Mouse (Mus musculus) CH12.LX (cell line): ENCODE measurements around the gene Stx1a. TPM values are rescaled to one million over a fixed set of nuclear protein-coding genes. Genes with fewer than 3 reads are reported as not detected.
"Not testable (repeated sequence)": the region's sequence is repeated elsewhere in the genome, so short reads cannot be mapped to it uniquely, and the experiment has no call there.

ENCODE experiments used
- DNase-seq: peaks from one replicate; pipeline ENCODE4 v3.0.0-alpha.2; 2013; ENCODE audit errors: extremely low read depth
- H3K27ac ChIP-seq: 2 replicates; pipeline ENCODE4 v1.5.1; 2012; ENCODE audit warnings: low read depth, mild to moderate bottlenecking, control low read depth, moderate library complexity; ENCODE audit not compliant: insufficient read depth
- H3K27me3 ChIP-seq: replicated peaks from 2 replicates; pipeline ENCODE3; 2012; ENCODE audit warnings: inconsistent platforms
- H3K36me3 ChIP-seq, 2 experiments: replicated peaks in 1 of 2; 2 replicates each; pipeline versions ENCODE3 to v1.6.1; 2012; ENCODE audit warnings: inconsistent platforms in 1 of 2, low read length in 1 of 2, mild to moderate bottlenecking in 1 of 2, mixed read lengths in 1 of 2, moderate library complexity in 1 of 2; ENCODE audit not compliant: control insufficient read depth in 1 of 2, insufficient read depth in 1 of 2
- H3K4me1 ChIP-seq, 2 experiments: 2 replicates each; pipeline ENCODE4 v1.6.1; 2012; ENCODE audit warnings: inconsistent platforms in 1 of 2, moderate library complexity in 1 of 2; ENCODE audit not compliant: insufficient read depth in 2 of 2, control insufficient read depth in 1 of 2
- H3K4me2 ChIP-seq: 2 replicates; pipeline ENCODE4 v1.6.1; 2012; ENCODE audit warnings: low read depth, mild to moderate bottlenecking, control low read depth; ENCODE audit not compliant: poor library complexity, insufficient read depth, severe bottlenecking
- H3K4me3 ChIP-seq, 3 experiments: fragments of 150-350 bp in 1 of 3; sonication (generic) in 1 of 3; replicated peaks in 1 of 3; 2 replicates each; pipeline versions ENCODE3 to v1.5.1; 2011 to 2012; ENCODE audit warnings: low read depth in 2 of 3, low read length in 2 of 3, mild to moderate bottlenecking in 2 of 3, moderate library complexity in 2 of 3, control low read depth in 1 of 3, improper control_type of control experiment in 1 of 3, inconsistent platforms in 1 of 3, mixed read lengths in 1 of 3; ENCODE audit not compliant: poor library complexity in 1 of 3
- H3K79me2 ChIP-seq: replicated peaks from 2 replicates; pipeline ENCODE4 v1.6.1; 2012; ENCODE audit warnings: mild to moderate bottlenecking, moderate library complexity; ENCODE audit not compliant: control insufficient read depth, poor library complexity, insufficient read depth, severe bottlenecking; ENCODE audit errors: extremely low read depth
- H3K9ac ChIP-seq: 2 replicates; pipeline ENCODE4 v1.6.1; 2012; ENCODE audit warnings: low read depth, mild to moderate bottlenecking, control low read depth, moderate library complexity; ENCODE audit not compliant: insufficient read depth
- H3K9me3 ChIP-seq: replicated peaks from 2 replicates; pipeline ENCODE3; 2012; ENCODE audit warnings: low read length, inconsistent platforms, mixed read lengths
- CHD1 ChIP-seq: IDR thresholded peaks from 2 replicates; pipeline ENCODE4 v1.6.1; 2012; ENCODE audit warnings: low read depth, low read length, improper control_type of control experiment, inconsistent platforms
- ELF1 ChIP-seq: IDR thresholded peaks from 2 replicates; pipeline ENCODE4 v1.6.1; 2014; ENCODE audit warnings: low read depth, mild to moderate bottlenecking, inconsistent platforms, low read length, improper control_type of control experiment
- IRF4 ChIP-seq: IDR thresholded peaks from 2 replicates; pipeline ENCODE4 v1.6.1; 2014; ENCODE audit warnings: low read depth, mild to moderate bottlenecking, inconsistent platforms, low read length, improper control_type of control experiment
- KAT2A ChIP-seq: IDR thresholded peaks from 2 replicates; pipeline ENCODE4 v1.6.1; 2012; ENCODE audit warnings: low read length, improper control_type of control experiment, inconsistent platforms; ENCODE audit not compliant: insufficient replicate concordance
- MAX ChIP-seq: IDR thresholded peaks from 2 replicates; pipeline ENCODE4 v1.6.1; 2011; ENCODE audit warnings: low read length, improper control_type of control experiment
- MAZ ChIP-seq: IDR thresholded peaks from 2 replicates; pipeline ENCODE4 v1.6.1; 2012; ENCODE audit warnings: low read depth, mild to moderate bottlenecking, inconsistent platforms, low read length, improper control_type of control experiment, moderate library complexity
- MYC ChIP-seq: IDR thresholded peaks from 2 replicates; pipeline ENCODE4 v1.6.1; 2011; ENCODE audit warnings: low read depth, mild to moderate bottlenecking, improper control_type of control experiment, low read length
- NELFE ChIP-seq: IDR thresholded peaks from 2 replicates; pipeline ENCODE4 v1.6.1; 2011; ENCODE audit warnings: low read depth, low read length, improper control_type of control experiment
- PAX5 ChIP-seq: IDR thresholded peaks from 2 replicates; pipeline ENCODE4 v1.6.1; 2012; ENCODE audit warnings: low read length, inconsistent platforms, mixed read lengths
- POLR2A ChIP-seq: IDR thresholded peaks from 2 replicates; pipeline ENCODE4 v1.6.1; 2011; ENCODE audit warnings: low read depth, mild to moderate bottlenecking, improper control_type of control experiment, low read length
- USF2 ChIP-seq: conservative IDR thresholded peaks from 2 replicates; pipeline ENCODE4 v1.6.1; 2011; ENCODE audit warnings: low read depth, low read length, improper control_type of control experiment
- dilution Hi-C: fragments of 300-500 bp; cut with MboI; formaldehyde crosslinking; loops from 2 replicates; pipeline ENCODE4 v1.14.3; 2020; ENCODE audit warnings: low sequenced_read_pairs; ENCODE audit not compliant: extremely low pct_unique_long_range_greater_than_20kb, extremely low pct_ligation_motif_present
- in situ Hi-C: fragments of 300-500 bp; cut with MboI; formaldehyde crosslinking; loops from 3 replicates; pipeline ENCODE4 v1.14.3; 2019; ENCODE audit warnings: low sequenced_read_pairs, low pct_ligation_motif_present, low pct_unique_long_range_greater_than_20kb, mixed read lengths
- polyA plus RNA-seq: library from polyadenylated mRNA; unstranded; fragments of >175 nt; gene quantifications from 2 replicates; pipeline ENCODE4 v1.2.1, GENCODE M21; 2012; ENCODE audit warnings: low read depth; ENCODE audit not compliant: insufficient read length
- total RNA-seq, 2 experiments: library from RNA; depleted of rRNA; stranded (reverse); fragments of 300-350 nt in 1 of 2; fragments of >200 nt in 1 of 2; gene quantifications; 2 replicates each; pipeline ENCODE4 v1.2.3; 2012 to 2014

Stx1a gene
- total and polyA plus RNA-seq, 3 experiments = 1.1 to 3.0 (median 2.0) TPM

DNA sequence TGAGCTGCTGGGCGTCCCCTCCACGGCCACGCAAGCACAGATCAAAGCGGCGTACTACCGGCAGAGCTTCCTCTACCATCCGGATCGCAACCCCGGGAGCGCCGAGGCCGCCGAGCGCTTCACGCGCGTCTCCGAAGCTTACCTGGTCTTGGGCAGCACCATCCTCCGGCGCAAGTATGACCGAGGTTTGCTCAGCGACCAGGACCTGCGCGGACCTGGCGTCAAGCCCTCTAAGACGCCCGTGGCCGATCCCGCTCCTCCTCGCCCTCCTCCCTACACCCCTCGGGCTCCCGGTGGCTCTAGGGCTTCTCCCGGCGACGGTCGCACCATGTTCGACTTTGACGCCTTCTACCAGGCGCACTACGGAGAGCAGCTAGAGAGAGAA lies 41.1 kb downstream of the Stx1a start:
- Histone ChIP-seq H3K79me2 (peaks cover 7% of the 10 kb centered on the region), H3K36me3 (peaks cover 23 to 57% of the 10 kb centered on the region in 2 experiments), H3K9ac (peak overlapping the region; percentile 71)
- TF ChIP-seq MYC (no peak), PAX5 (no peak), KAT2A (no peak), NELFE (no peak), CHD1 (no peak)
- TF ChIP-seq, all 38 proteins: peak for 0
- H3K9me3 ChIP-seq = no peaks in the 10 kb centered on the region
- H3K27ac ChIP-seq = no peak overlapping the region
- in situ Hi-C loops = no loop called here
- no peaks in the 10 kb centered on the region for H3K27me3 ChIP-seq
- no peak for DNase-seq
- peaks cover 11 to 25% of the 10 kb centered on the region in 2 experiments; a peak in 3 of 4 replicates for H3K4me1 ChIP-seq
- peak overlapping the region; percentile 39 for H3K4me2 ChIP-seq
- dilution Hi-C loops = no loop called here
- H3K4me3 ChIP-seq = peak overlapping the region; percentile 85 to 96 (median 91)

- DNase-seq, H3K9me3 ChIP-seq, dilution Hi-C loops, H3K79me2 ChIP-seq, in situ Hi-C loops, H3K27ac ChIP-seq, H3K27me3 ChIP-seq: not testable (repeated sequence)
- Histone ChIP-seq H3K36me3 (peaks cover 17 to 51% of the 10 kb centered on the region in 2 experiments), H3K4me1 (peaks cover 11 to 25% of the 10 kb centered on the region in 2 experiments; a peak in 3 of 4 replicates), H3K4me3 (peak within 1 kb of the TSS; percentile 85 to 96 (median 93)), H3K9ac (peak within 1 kb of the TSS; percentile 75), H3K4me2 (peak within 1 kb of the TSS; percentile 39)
Measured at GRCm38 (mm10) chr5:135064909-135065446, 41.7 kb downstream of the Stx1a start, which contains the start of gene Bud23. TSS of gene Bud23 (minus strand) at chr5:135064959.

- Histone ChIP-seq H3K4me3 (no peak overlapping the region), H3K27me3 (peaks cover 5% of the 10 kb centered on the region), H3K27ac (no peak overlapping the region), H3K4me1 (peaks cover 11 to 25% of the 10 kb centered on the region in 2 experiments; a peak in 3 of 4 replicates), H3K9ac (no peak overlapping the region), H3K9me3 (no peaks in the 10 kb centered on the region), H3K79me2 (peaks cover 7% of the 10 kb centered on the region), H3K4me2 (peak overlapping the region; percentile 39; the same call in 1 of the 2 replicates), H3K36me3 (peaks cover 10 to 41% of the 10 kb centered on the region in 2 experiments)
- no peak for DNase-seq
- in situ Hi-C loops (no loop called here), dilution Hi-C loops (no loop called here)
- TF ChIP-seq MAX (no peak), ELF1 (no peak), USF2 (no peak), POLR2A (no peak), MAZ (no peak), IRF4 (no peak), MYC (no peak), NELFE (no peak)
Measured at GRCm38 (mm10) chr5:135066008-135066407, 42.7 kb downstream of the Stx1a start.
